Mouse (Mus musculus) thymus, adult 2 months (tissue): ENCODE data around the gene 1500009L16Rik.

Source experiments
- CTCF ChIP-seq: fragments of 200-500 bp; IDR thresholded peaks from 2 replicates; pipeline ENCODE4 v1.5.1; 2012; ENCODE audit warnings: mild to moderate bottlenecking, control low read depth, low read length, moderate library complexity, borderline replicate concordance; ENCODE audit not compliant: control insufficient read depth, poor library complexity, insufficient read depth; ENCODE audit errors: extremely low read depth
- POLR2A ChIP-seq: fragments of 200-500 bp; IDR thresholded peaks from 2 replicates; pipeline ENCODE4 v1.6.1; 2012; ENCODE audit warnings: mild to moderate bottlenecking, low read length, control low read depth, moderate library complexity; ENCODE audit not compliant: control insufficient read depth, poor library complexity, insufficient read depth; ENCODE audit errors: extremely low read depth

- TF ChIP-seq CTCF (no peak), POLR2A (no peak)
Measured at GRCm38 (mm10) chr10:83795500-83795899, 72.8 kb downstream of the 1500009L16Rik start.
